Mouse (Mus musculus) kidney, postnatal 0 days (tissue): Measurements from ENCODE around the gene Sdk2. TPM values are rescaled to one million over a fixed set of nuclear protein-coding genes. Genes with fewer than 3 reads are reported as not detected.

Source experiments
- ATAC-seq: fragments of 200-750 bp; cut with Nextera tagmentation; replicated peaks from 2 replicates; pipeline ENCODE4 v1.8.0; 2017; ENCODE audit warnings: low read depth, moderate number of reproducible peaks, moderate TSS enrichment, moderate library complexity; ENCODE audit not compliant: low FRiP score
- DNase-seq: peaks from one replicate; pipeline ENCODE4 v3.0.0-alpha.2; 2016; ENCODE audit warnings: low spot score
- H3K27ac ChIP-seq: fragments of 300-500 bp; sonication (generic); 2 replicates; pipeline ENCODE4 v1.5.1; 2014; ENCODE audit warnings: mild to moderate bottlenecking
- H3K27me3 ChIP-seq: fragments of 300-500 bp; sonication (generic); 2 replicates; pipeline ENCODE4 v1.6.1; 2014; ENCODE audit warnings: low read length, mixed read lengths; ENCODE audit not compliant: insufficient read depth
- H3K36me3 ChIP-seq: fragments of 300-500 bp; sonication (generic); 2 replicates; pipeline ENCODE4 v1.6.1; 2014; ENCODE audit warnings: low read length, mixed read lengths; ENCODE audit not compliant: insufficient read depth
- H3K4me1 ChIP-seq: fragments of 300-500 bp; sonication (generic); replicated peaks from 2 replicates; pipeline ENCODE4 v1.6.1; 2014; ENCODE audit warnings: antibody characterized with exemption, low read length, mixed read lengths; ENCODE audit not compliant: insufficient read depth
- H3K4me2 ChIP-seq: fragments of 300-500 bp; sonication (generic); 2 replicates; pipeline ENCODE4 v1.6.1; 2014; ENCODE audit warnings: mild to moderate bottlenecking, low read length, moderate library complexity, mixed read lengths
- H3K4me3 ChIP-seq: fragments of 300-500 bp; sonication (generic); replicated peaks from 2 replicates; pipeline ENCODE4 v1.5.1; 2014; ENCODE audit warnings: low read depth, low read length
- H3K9ac ChIP-seq: fragments of 300-500 bp; sonication (generic); 2 replicates; pipeline ENCODE4 v1.6.1; 2014; ENCODE audit warnings: low read depth, low read length
- H3K9me3 ChIP-seq: fragments of 300-500 bp; sonication (generic); replicated peaks from 2 replicates; pipeline ENCODE4 v1.6.1; 2016; ENCODE audit warnings: low read length, inconsistent platforms, mixed read lengths
- CTCF ChIP-seq: IDR thresholded peaks from 2 replicates; pipeline ENCODE4 v1.5.1; 2016; ENCODE audit warnings: antibody characterized with exemption, low read depth, mild to moderate bottlenecking, moderate library complexity
- WGBS: fragments of 180-500 bp; shearing (Covaris S2); extraction: QIAGEN DNeasy Blood & Tissue Kit; methylation state at CpG from one replicate; pipeline ENCODE4 v1.1.7; 2014; 5-methylcytosine and 5-hydroxymethylcytosine counted together
- polyA plus RNA-seq: library from polyadenylated mRNA; unstranded; fragments of >200 nt; fragmentation: Nextera tagmentation; extraction: Ambion mirVana; gene quantifications from 2 replicates; pipeline ENCODE4 v1.2.1, GENCODE M21; 2015

Gene Sdk2
- polyA plus RNA-seq, 1 experiment from 2014 or later: 2.2 TPM

GRCm38 (mm10) chr11:113736848-113737552 lies 329.8 kb downstream of the Sdk2 start:
- Histone ChIP-seq H3K27ac (no peak overlapping the region), H3K9ac (no peak overlapping the region), H3K4me2 (no peak overlapping the region), H3K4me1 (peaks cover 51% of the 10 kb centered on the region), H3K36me3 (no peaks in the 10 kb centered on the region), H3K9me3 (no peaks in the 10 kb centered on the region), H3K4me3 (no peak overlapping the region), H3K27me3 (no peaks in the 10 kb centered on the region)
- no peak for TF ChIP-seq CTCF
- 68% methylated on average over 11 of the region's 11 CpGs for WGBS
- DNase-seq (no peak), ATAC-seq (no peak)

GRCm38 (mm10) chr11:113735151-113735550 lies 331.7 kb downstream of the Sdk2 start:
- Histone ChIP-seq H3K9ac (no peak overlapping the region), H3K27ac (peak overlapping the region; percentile 71), H3K36me3 (no peaks in the 10 kb centered on the region), H3K9me3 (no peaks in the 10 kb centered on the region), H3K4me2 (no peak overlapping the region), H3K27me3 (no peaks in the 10 kb centered on the region), H3K4me1 (peaks cover 53% of the 10 kb centered on the region), H3K4me3 (no peak overlapping the region)
- peak; percentile 41; the same call in 1 of the 2 replicates for ATAC-seq
- no peak for TF ChIP-seq CTCF
- WGBS: 51% methylated on average over 6 of the region's 6 CpGs
- DNase-seq: no peak

GRCm38 (mm10) chr11:113733631-113734364 lies 333.0 kb downstream of the Sdk2 start:
- Histone ChIP-seq H3K4me3 (no peak overlapping the region), H3K4me1 (peaks cover 59% of the 10 kb centered on the region), H3K27me3 (no peaks in the 10 kb centered on the region), H3K9ac (no peak overlapping the region), H3K4me2 (no peak overlapping the region), H3K36me3 (peaks cover 6% of the 10 kb centered on the region; the same call in 1 of the 2 replicates), H3K9me3 (no peaks in the 10 kb centered on the region), H3K27ac (peak overlapping the region; percentile 71)
- TF ChIP-seq CTCF: 0 out of 2 replicates have a peak, but pooled peaks have one; percentile 4
- peak; percentile 73 for ATAC-seq
- 23% methylated on average over 6 of the region's 6 CpGs for WGBS
- peak; percentile 67 for DNase-seq

- H3K9ac ChIP-seq: no peak overlapping the region
- no peaks in the 10 kb centered on the region for H3K9me3 ChIP-seq
- no peaks in the 10 kb centered on the region for H3K27me3 ChIP-seq
- peak; percentile 27; the same call in 1 of the 2 replicates for TF ChIP-seq CTCF
- peaks cover 22% of the 10 kb centered on the region; the same call in 1 of the 2 replicates for H3K36me3 ChIP-seq
- peak overlapping the region; percentile 71; the same call in 1 of the 2 replicates for H3K27ac ChIP-seq
- DNase-seq (no peak), ATAC-seq (no peak)
- H3K4me1 ChIP-seq: peaks cover 54% of the 10 kb centered on the region
- WGBS: 79% methylated on average over 10 of the region's 10 CpGs
- H3K4me3 ChIP-seq: no peak overlapping the region
- no peak overlapping the region for H3K4me2 ChIP-seq
These were observed 334.8 kb downstream of the Sdk2 start for GRCm38 (mm10) chr11:113731945-113732612.

- Histone ChIP-seq H3K4me2 (no peak overlapping the region), H3K27me3 (no peaks in the 10 kb centered on the region), H3K9ac (no peak overlapping the region), H3K4me1 (peaks cover 58% of the 10 kb centered on the region), H3K9me3 (no peaks in the 10 kb centered on the region), H3K36me3 (peaks cover 28% of the 10 kb centered on the region; the same call in 1 of the 2 replicates), H3K4me3 (no peak overlapping the region), H3K27ac (no peak overlapping the region)
- 42% methylated on average over 3 of the region's 3 CpGs for WGBS
- DNase-seq (no peak), ATAC-seq (no peak)
- TF ChIP-seq CTCF: no peak
These were observed 336.0 kb downstream of the Sdk2 start for GRCm38 (mm10) chr11:113730879-113731278.

GRCm38 (mm10) chr11:113729917-113730316 lies 336.9 kb downstream of the Sdk2 start:
- peaks cover 61% of the 10 kb centered on the region for H3K4me1 ChIP-seq

More at GRCm38 (mm10) chr11:113729917-113730316, 336.9 kb downstream of the Sdk2 start:
- Histone ChIP-seq H3K27me3 (no peaks in the 10 kb centered on the region), H3K4me2 (no peak overlapping the region), H3K27ac (peak overlapping the region; percentile 67), H3K9ac (no peak overlapping the region), H3K9me3 (no peaks in the 10 kb centered on the region), H3K36me3 (peaks cover 28% of the 10 kb centered on the region; the same call in 1 of the 2 replicates), H3K4me3 (no peak overlapping the region)
- no peak for ATAC-seq
- no peak for TF ChIP-seq CTCF
- DNase-seq: peak; percentile 54
- WGBS: 20% methylated on average over 8 of the region's 8 CpGs
